Mouse (Mus musculus) stomach, postnatal 0 days (tissue): ENCODE data around the gene Pola2.

Experiments
- CTCF ChIP-seq: IDR thresholded peaks from 2 replicates; pipeline ENCODE4 v1.5.1; 2016; ENCODE audit warnings: antibody characterized with exemption, low read depth, mild to moderate bottlenecking, moderate library complexity
- EP300 ChIP-seq: optimal IDR thresholded peaks from 2 replicates; pipeline ENCODE3; 2016; ENCODE audit warnings: antibody characterized with exemption

DNA sequence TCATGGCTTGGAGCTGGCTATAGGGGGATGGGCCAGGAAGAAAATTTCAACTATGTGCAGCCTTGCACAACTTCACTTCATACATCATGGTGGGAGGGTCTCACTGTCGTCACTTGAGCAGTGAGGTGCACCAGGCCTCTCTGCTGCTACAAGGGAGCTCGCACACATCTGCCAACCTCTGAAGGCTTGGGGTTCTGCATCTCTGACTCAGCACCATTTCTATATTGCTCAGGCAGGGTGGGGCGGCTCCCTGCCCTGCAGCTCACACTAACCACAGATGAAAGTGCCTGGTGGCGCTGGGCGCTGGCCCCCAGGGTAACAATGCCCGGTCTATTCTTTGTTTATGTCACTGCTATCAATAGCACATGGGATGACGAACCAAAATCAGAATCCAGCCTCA, 19.0 kb downstream of the Pola2 start:
- no peak for TF ChIP-seq EP300
- no peak for TF ChIP-seq CTCF
